Mouse (Mus musculus) E14TG2a.4 (cell line): ENCODE measurements at regions not wholly inside any gene's neighbourhood (a gene's known extent, or its start where the extent isn't known, plus 50 kb on each side); places are given as distances from the start of the nearest gene placed in this dataset.

Source experiments
- H3K27me3 ChIP-seq: 2 replicates; pipeline ENCODE4 v1.6.1; 2014; ENCODE audit warnings: low read length, control low read depth; ENCODE audit not compliant: insufficient read depth
- H3K36me3 ChIP-seq: 2 replicates; pipeline ENCODE4 v1.6.1; 2014; ENCODE audit warnings: low read length, control low read depth; ENCODE audit not compliant: insufficient read depth
- H3K4me1 ChIP-seq: replicated peaks from 2 replicates; pipeline ENCODE4 v1.6.1; 2014; ENCODE audit warnings: low read depth, low read length, control low read depth
- H3K4me3 ChIP-seq: replicated peaks from 2 replicates; pipeline ENCODE4 v1.5.1; 2014; ENCODE audit warnings: mild to moderate bottlenecking, low read length
- H3K9me3 ChIP-seq: 2 replicates; pipeline ENCODE4 v1.6.1; 2014; ENCODE audit warnings: low read length, control low read depth
- CTCF ChIP-seq: conservative IDR thresholded peaks from 2 replicates; pipeline ENCODE4 v1.5.1; 2014; ENCODE audit warnings: low read length
- NANOG ChIP-seq: IDR thresholded peaks from 2 replicates; pipeline ENCODE4 v1.6.1; 2014; ENCODE audit warnings: borderline replicate concordance, low read length, mixed read lengths
- POU5F1 ChIP-seq: IDR thresholded peaks from 2 replicates; pipeline ENCODE4 v1.6.1; 2014; ENCODE audit warnings: low read length, borderline replicate concordance

GRCm38 (mm10) chr2:169071267-169071666, 115.9 kb upstream of the Zfp64 start:
- Histone ChIP-seq H3K27me3 (peaks cover 3% of the 10 kb centered on the region; the same call in 1 of the 2 replicates), H3K9me3 (no peaks in the 10 kb centered on the region), H3K36me3 (no peaks in the 10 kb centered on the region), H3K4me3 (no peak overlapping the region), H3K4me1 (no peaks in the 10 kb centered on the region)
- TF ChIP-seq NANOG (no peak), POU5F1 (no peak), CTCF (no peak)

GRCm38 (mm10) chr2:169065166-169065698, 109.8 kb upstream of the Zfp64 start:
- Histone ChIP-seq H3K4me3 (no peak overlapping the region), H3K9me3 (no peaks in the 10 kb centered on the region), H3K36me3 (no peaks in the 10 kb centered on the region), H3K27me3 (peaks cover 27% of the 10 kb centered on the region), H3K4me1 (peaks cover 13% of the 10 kb centered on the region)
- TF ChIP-seq POU5F1 (no peak), CTCF (no peak), NANOG (no peak)

- no peaks in the 10 kb centered on the region for H3K36me3 ChIP-seq
- peaks cover 13% of the 10 kb centered on the region for H3K4me1 ChIP-seq
- no peak overlapping the region for H3K4me3 ChIP-seq
- H3K9me3 ChIP-seq: peaks cover 8% of the 10 kb centered on the region; the same call in 1 of the 2 replicates
- peaks cover 29% of the 10 kb centered on the region for H3K27me3 ChIP-seq
- peak; percentile 74 for TF ChIP-seq CTCF
- TF ChIP-seq NANOG: no peak
These were observed 106.1 kb upstream of the Zfp64 start for GRCm38 (mm10) chr2:169061520-169061919.

DNA sequence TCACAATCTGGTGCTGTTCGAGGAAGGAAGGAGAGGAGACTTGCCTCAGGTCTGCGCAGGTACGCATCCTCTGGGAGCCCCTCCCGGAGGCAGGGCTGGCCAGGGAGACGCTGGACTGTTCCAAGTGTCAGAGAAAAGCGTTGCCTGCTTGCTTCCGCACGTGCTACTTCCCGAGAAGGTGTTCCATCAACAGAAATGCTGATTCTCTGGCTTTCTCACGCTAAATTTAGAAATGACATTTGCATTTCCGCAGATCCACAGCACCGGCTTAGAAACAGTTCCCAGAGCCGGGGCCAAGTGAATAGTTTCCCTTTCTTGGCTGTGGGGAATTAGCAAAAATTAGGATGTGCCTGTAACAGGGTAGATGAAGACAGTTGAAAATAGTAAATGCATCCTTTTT, 105.1 kb upstream of the Zfp64 start:
- H3K27me3 ChIP-seq: peaks cover 39% of the 10 kb centered on the region
- no peak overlapping the region for H3K4me3 ChIP-seq
- H3K9me3 ChIP-seq: peaks cover 11% of the 10 kb centered on the region; the same call in 1 of the 2 replicates
- H3K36me3 ChIP-seq: no peaks in the 10 kb centered on the region
- peaks cover 13% of the 10 kb centered on the region for H3K4me1 ChIP-seq
- TF ChIP-seq CTCF (no peak), POU5F1 (no peak), NANOG (no peak)

DNA sequence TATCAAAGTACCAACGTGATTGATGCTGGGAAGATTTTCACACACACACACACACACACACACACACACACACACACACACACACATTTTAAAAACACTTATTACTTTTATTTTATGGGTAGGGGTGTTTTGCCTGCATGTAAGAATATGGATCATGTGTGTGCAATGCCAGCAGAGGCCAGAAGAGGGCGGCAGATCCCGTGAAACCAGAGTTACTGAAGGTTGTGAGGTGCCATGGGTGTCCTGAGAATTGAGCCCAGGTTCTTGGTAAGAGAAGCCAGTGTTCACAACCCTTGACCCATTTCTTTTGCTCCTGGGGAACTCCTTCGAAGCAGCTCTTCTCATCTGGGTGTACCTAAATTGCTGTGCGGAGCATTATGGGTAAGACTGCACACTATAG, 102.4 kb upstream of the Zfp64 start:
- Histone ChIP-seq H3K9me3 (peaks cover 18% of the 10 kb centered on the region), H3K4me1 (peaks cover 13% of the 10 kb centered on the region), H3K27me3 (peaks cover 43% of the 10 kb centered on the region), H3K4me3 (no peak overlapping the region), H3K36me3 (no peaks in the 10 kb centered on the region)
- TF ChIP-seq NANOG (no peak), CTCF (peak; percentile 67)

DNA sequence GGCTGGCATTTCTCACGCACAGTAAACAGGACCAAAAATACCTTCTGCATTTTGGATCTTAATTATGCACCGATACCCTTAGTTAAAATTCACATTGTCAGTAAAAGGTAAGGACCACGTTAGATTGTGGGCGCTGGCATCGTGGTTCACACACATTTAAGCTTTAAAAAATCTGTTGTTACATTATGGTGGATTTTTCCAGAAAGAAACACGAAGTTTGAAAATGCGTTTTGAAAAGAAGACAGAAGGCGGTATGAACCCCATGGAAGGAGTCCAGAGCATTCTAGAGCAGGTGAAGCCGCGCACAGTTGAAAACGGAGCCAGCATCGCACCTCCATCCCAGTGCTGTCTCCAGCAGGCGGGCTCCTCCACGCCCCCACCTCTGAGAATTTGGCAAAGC, 94.6 kb upstream of the Zfp64 start:
- Histone ChIP-seq H3K36me3 (no peaks in the 10 kb centered on the region), H3K27me3 (peaks cover 29% of the 10 kb centered on the region), H3K9me3 (peaks cover 4% of the 10 kb centered on the region; the same call in 1 of the 2 replicates), H3K4me1 (peaks cover 6% of the 10 kb centered on the region; the same call in 1 of the 2 replicates), H3K4me3 (no peak overlapping the region)
- TF ChIP-seq POU5F1 (no peak), CTCF (no peak), NANOG (no peak)

- peak; percentile 80 for TF ChIP-seq CTCF
- no peak for TF ChIP-seq POU5F1
- TF ChIP-seq NANOG: no peak
These were observed 86.4 kb upstream of the Zfp64 start for GRCm38 (mm10) chr2:169041748-169042147.

GRCm38 (mm10) chr2:169037975-169038374, 82.6 kb upstream of the Zfp64 start:
- no peak overlapping the region for H3K4me3 ChIP-seq
- H3K4me1 ChIP-seq: 0 out of 2 replicates have a peak, but pooled peaks cover 8% of the 10 kb centered on the region
- no peaks in the 10 kb centered on the region for H3K9me3 ChIP-seq
- TF ChIP-seq CTCF (no peak), POU5F1 (no peak), NANOG (no peak)
- no peaks in the 10 kb centered on the region for H3K36me3 ChIP-seq
- H3K27me3 ChIP-seq: no peaks in the 10 kb centered on the region

More at GRCm38 (mm10) chr2:169041748-169042147, 86.4 kb upstream of the Zfp64 start:
- Histone ChIP-seq H3K27me3 (no peaks in the 10 kb centered on the region), H3K36me3 (no peaks in the 10 kb centered on the region), H3K9me3 (no peaks in the 10 kb centered on the region), H3K4me3 (no peak overlapping the region), H3K4me1 (no peaks in the 10 kb centered on the region)

DNA sequence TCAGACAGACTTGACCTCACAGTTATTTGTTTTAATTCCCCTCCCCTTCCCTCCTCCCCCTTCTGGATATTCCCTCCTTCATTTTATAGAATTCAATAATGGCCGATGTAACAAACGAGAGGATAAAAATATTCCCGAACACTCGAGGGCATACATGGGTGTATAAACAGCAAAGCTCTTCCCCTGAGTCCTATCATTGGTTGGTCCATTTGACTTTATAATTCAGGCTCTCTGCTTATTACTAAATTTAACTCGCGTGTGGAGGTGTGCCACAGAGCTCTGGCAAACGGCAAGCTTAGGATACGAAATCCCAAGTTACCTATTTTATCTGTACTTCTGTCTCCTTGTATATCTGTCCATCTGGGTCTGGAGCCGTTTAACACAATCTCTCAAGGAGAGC, 82.1 kb upstream of the Zfp64 start:
- Histone ChIP-seq H3K4me1 (0 out of 2 replicates have a peak, but pooled peaks cover 8% of the 10 kb centered on the region), H3K4me3 (no peak overlapping the region), H3K9me3 (no peaks in the 10 kb centered on the region), H3K36me3 (no peaks in the 10 kb centered on the region), H3K27me3 (no peaks in the 10 kb centered on the region)
- TF ChIP-seq CTCF (no peak), POU5F1 (no peak), NANOG (no peak)

DNA sequence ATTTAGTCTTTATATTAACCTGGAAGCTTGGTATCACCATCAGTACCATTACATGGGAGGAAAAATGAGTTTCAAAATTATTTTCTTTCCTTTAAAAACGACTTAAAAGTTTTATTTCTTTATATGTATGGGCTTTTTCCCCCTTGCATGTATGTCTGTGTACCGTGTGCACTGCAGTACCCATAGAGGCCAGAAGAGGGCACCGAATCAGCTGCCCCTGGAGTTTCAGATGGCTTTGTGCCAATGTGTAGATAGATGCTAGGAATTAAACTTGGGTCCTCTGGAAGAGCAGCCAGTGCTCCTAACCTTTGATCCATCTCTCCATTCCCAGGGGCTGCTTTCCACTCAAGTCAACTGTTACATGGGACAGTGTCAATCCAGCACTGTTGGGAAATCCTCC, 79.9 kb upstream of the Zfp64 start:
- no peak overlapping the region for H3K4me3 ChIP-seq
- TF ChIP-seq POU5F1 (no peak), CTCF (peak; percentile 97), NANOG (no peak)
- H3K4me1 ChIP-seq: peaks cover 15% of the 10 kb centered on the region; the same call in 1 of the 2 replicates
- no peaks in the 10 kb centered on the region for H3K9me3 ChIP-seq
- no peaks in the 10 kb centered on the region for H3K27me3 ChIP-seq
- no peaks in the 10 kb centered on the region for H3K36me3 ChIP-seq
